Mouse (Mus musculus) forebrain, embryonic 16.5 days (tissue): ENCODE data around the gene Taar6. TPM values are rescaled to one million over a fixed set of nuclear protein-coding genes. Genes with fewer than 3 reads are reported as not detected.

Experiments used
- ATAC-seq: fragments of 200-750 bp; cut with Nextera tagmentation; 2 replicates; pipeline ENCODE4 v1.8.0; 2017; ENCODE audit warnings: mild to moderate bottlenecking, moderate library complexity
- H3K27ac ChIP-seq: fragments of 300-500 bp; sonication (generic); 2 replicates; pipeline ENCODE4 v1.5.1; 2014; ENCODE audit warnings: low read length, control low read depth
- H3K27me3 ChIP-seq: fragments of 300-500 bp; sonication (generic); replicated peaks from 2 replicates; pipeline ENCODE4 v1.6.1; 2014; ENCODE audit warnings: low read length; ENCODE audit not compliant: control insufficient read depth, insufficient read depth
- H3K36me3 ChIP-seq: fragments of 300-500 bp; sonication (generic); 2 replicates; pipeline ENCODE4 v1.6.1; 2014; ENCODE audit not compliant: control insufficient read depth, insufficient read depth
- H3K4me1 ChIP-seq: fragments of 300-500 bp; sonication (generic); replicated peaks from 2 replicates; pipeline ENCODE4 v1.6.1; 2014; ENCODE audit warnings: low read length; ENCODE audit not compliant: control insufficient read depth, insufficient read depth
- H3K4me2 ChIP-seq: fragments of 300-500 bp; sonication (generic); 2 replicates; pipeline ENCODE4 v1.6.1; 2014; ENCODE audit warnings: mild to moderate bottlenecking, low read length, control low read depth
- H3K4me3 ChIP-seq: fragments of 300-500 bp; sonication (generic); replicated peaks from 2 replicates; pipeline ENCODE4 v1.5.1; 2014; ENCODE audit warnings: mild to moderate bottlenecking, low read length, control low read depth
- H3K9ac ChIP-seq: fragments of 300-500 bp; sonication (generic); replicated peaks from 2 replicates; pipeline ENCODE4 v1.6.1; 2014; ENCODE audit warnings: low read depth, low read length, control low read depth
- H3K9me3 ChIP-seq: fragments of 300-500 bp; sonication (generic); 2 replicates; pipeline ENCODE4 v1.6.1; 2016; ENCODE audit warnings: low read length; ENCODE audit not compliant: control insufficient read depth
- WGBS: fragments of 180-500 bp; shearing (Covaris S2); extraction: QIAGEN DNeasy Blood & Tissue Kit; methylation state at CpG from one replicate; pipeline ENCODE4 v1.1.7; 2014; 5-methylcytosine and 5-hydroxymethylcytosine counted together
- polyA plus RNA-seq: library from polyadenylated mRNA; unstranded; fragments of >200 nt; fragmentation: Nextera tagmentation; extraction: Ambion mirVana; gene quantifications from 2 replicates; pipeline ENCODE4 v1.2.1, GENCODE M21; 2015

Taar6 gene
- not detected in 2 replicates for polyA plus RNA-seq

- 82% methylated on average over 8 of the region's 8 CpGs for WGBS
- Histone ChIP-seq H3K36me3 (no peaks in the 10 kb centered on the region), H3K27me3 (no peaks in the 10 kb centered on the region), H3K4me3 (no peak within 1 kb of the TSS), H3K9ac (no peak within 1 kb of the TSS), H3K4me1 (no peaks in the 10 kb centered on the region), H3K27ac (no peak within 1 kb of the TSS), H3K4me2 (no peak within 1 kb of the TSS), H3K9me3 (no peaks in the 10 kb centered on the region)
- no peak for ATAC-seq
Observed at GRCm38 (mm10) chr10:23985546-23985945, at the start of gene Taar6. Gene Taar6, minus strand, starts transcription at chr10:23985646.

- no peaks in the 10 kb centered on the region for H3K9me3 ChIP-seq
- H3K4me3 ChIP-seq = no peak overlapping the region
- no peaks in the 10 kb centered on the region for H3K4me1 ChIP-seq
- no peak overlapping the region for H3K9ac ChIP-seq
- no peak for ATAC-seq
- no peaks in the 10 kb centered on the region for H3K27me3 ChIP-seq
- no peaks in the 10 kb centered on the region for H3K36me3 ChIP-seq
- no peak overlapping the region for H3K27ac ChIP-seq
- H3K4me2 ChIP-seq = no peak overlapping the region
Observed at GRCm38 (mm10) chr10:24031347-24031746, 45.9 kb upstream of the Taar6 start.

- no peak within 1 kb of the TSS for H3K9ac ChIP-seq
- no peak within 1 kb of the TSS for H3K27ac ChIP-seq
- no peak for ATAC-seq
- H3K4me3 ChIP-seq = no peak within 1 kb of the TSS
- H3K4me1 ChIP-seq = no peaks in the 10 kb centered on the region
- H3K27me3 ChIP-seq = no peaks in the 10 kb centered on the region
- no peaks in the 10 kb centered on the region for H3K9me3 ChIP-seq
- H3K4me2 ChIP-seq = no peak within 1 kb of the TSS
- no peaks in the 10 kb centered on the region for H3K36me3 ChIP-seq
Observed at GRCm38 (mm10) chr10:24026922-24027321, 41.5 kb upstream of the Taar6 start, which contains the start of gene Taar7d. Gene Taar7d, plus strand, starts transcription at chr10:24027222.

GRCm38 (mm10) chr10:24008143-24008542 is 22.7 kb upstream of the Taar6 start:
- WGBS = 92% methylated on average over 1 of the region's 1 CpGs
- no peak for ATAC-seq

GRCm38 (mm10) chr10:24007034-24007433 is 21.6 kb upstream of the Taar6 start:
- no peaks in the 10 kb centered on the region for H3K4me1 ChIP-seq
- H3K9ac ChIP-seq = no peak overlapping the region
- H3K36me3 ChIP-seq = no peaks in the 10 kb centered on the region
- ATAC-seq = no peak
- no peaks in the 10 kb centered on the region for H3K27me3 ChIP-seq
- H3K4me3 ChIP-seq = no peak overlapping the region
- H3K4me2 ChIP-seq = no peak overlapping the region
- H3K9me3 ChIP-seq = no peaks in the 10 kb centered on the region
- no peak overlapping the region for H3K27ac ChIP-seq
- WGBS = 43% methylated on average over 2 of the region's 2 CpGs

More at GRCm38 (mm10) chr10:24008143-24008542, 22.7 kb upstream of the Taar6 start:
- Histone ChIP-seq H3K27me3 (no peaks in the 10 kb centered on the region), H3K36me3 (no peaks in the 10 kb centered on the region), H3K4me2 (no peak overlapping the region), H3K27ac (no peak overlapping the region), H3K9ac (no peak overlapping the region), H3K9me3 (no peaks in the 10 kb centered on the region), H3K4me3 (no peak overlapping the region), H3K4me1 (no peaks in the 10 kb centered on the region)

GRCm38 (mm10) chr10:24006442-24006841 is 21.0 kb upstream of the Taar6 start:
- Histone ChIP-seq H3K9ac (no peak overlapping the region), H3K27me3 (no peaks in the 10 kb centered on the region), H3K36me3 (no peaks in the 10 kb centered on the region), H3K4me1 (no peaks in the 10 kb centered on the region), H3K9me3 (no peaks in the 10 kb centered on the region), H3K4me2 (no peak overlapping the region), H3K27ac (no peak overlapping the region), H3K4me3 (no peak overlapping the region)
- WGBS = 73% methylated on average over 1 of the region's 1 CpGs
- ATAC-seq = no peak

- H3K4me2 ChIP-seq = no peak within 1 kb of the TSS
- no peaks in the 10 kb centered on the region for H3K36me3 ChIP-seq
- H3K4me1 ChIP-seq = no peaks in the 10 kb centered on the region
- 89% methylated on average over 1 of the region's 1 CpGs for WGBS
- no peaks in the 10 kb centered on the region for H3K27me3 ChIP-seq
- no peak within 1 kb of the TSS for H3K27ac ChIP-seq
- H3K9ac ChIP-seq = no peak within 1 kb of the TSS
- H3K4me3 ChIP-seq = no peak within 1 kb of the TSS
- no peaks in the 10 kb centered on the region for H3K9me3 ChIP-seq
- ATAC-seq = no peak
Observed at GRCm38 (mm10) chr10:23999639-24000038, 14.2 kb upstream of the Taar6 start, which contains the start of gene Taar7b. Gene Taar7b, plus strand, starts transcription at chr10:23999939.

GRCm38 (mm10) chr10:23993381-23993780 is 7.9 kb upstream of the Taar6 start, which contains the start of gene Taar7a:
Gene Taar7a, minus strand, starts transcription at chr10:23993481.
- no peaks in the 10 kb centered on the region for H3K9me3 ChIP-seq
- H3K27me3 ChIP-seq = no peaks in the 10 kb centered on the region
- H3K27ac ChIP-seq = no peak within 1 kb of the TSS
- no peak within 1 kb of the TSS for H3K4me3 ChIP-seq
- H3K4me2 ChIP-seq = no peak within 1 kb of the TSS
- WGBS = 80% methylated on average over 3 of the region's 3 CpGs
- H3K4me1 ChIP-seq = no peaks in the 10 kb centered on the region
- no peak for ATAC-seq
- H3K36me3 ChIP-seq = no peaks in the 10 kb centered on the region
- H3K9ac ChIP-seq = no peak within 1 kb of the TSS

- H3K9me3 ChIP-seq = no peaks in the 10 kb centered on the region
- H3K4me3 ChIP-seq = no peak overlapping the region
- 74% methylated on average over 5 of the region's 5 CpGs for WGBS
- no peak for ATAC-seq
- no peak overlapping the region for H3K4me2 ChIP-seq
- H3K36me3 ChIP-seq = no peaks in the 10 kb centered on the region
- no peak overlapping the region for H3K27ac ChIP-seq
- H3K4me1 ChIP-seq = no peaks in the 10 kb centered on the region
- H3K27me3 ChIP-seq = no peaks in the 10 kb centered on the region
- no peak overlapping the region for H3K9ac ChIP-seq
Observed at GRCm38 (mm10) chr10:23986419-23986818, 973 bp upstream of the Taar6 start.
